Mouse (Mus musculus) gastrocnemius, adult 2 months (tissue): ENCODE data around the gene Ambra1. TPM values are rescaled to one million over a fixed set of nuclear protein-coding genes. Genes with fewer than 3 reads are reported as not detected.
"Not testable (repeated sequence)": the region's sequence is repeated elsewhere in the genome, so short reads cannot be mapped to it uniquely, and the experiment has no call there.

Experiments
- DNase-seq: peaks from one replicate; pipeline ENCODE4 v3.0.0; 2022
- H3K27ac ChIP-seq: fragments of 200-600 bp; 2 replicates; pipeline ENCODE4 v1.8.1; 2022; ENCODE audit warnings: mild to moderate bottlenecking
- H3K4me3 ChIP-seq: fragments of 200-600 bp; 2 replicates; pipeline ENCODE4 v1.8.1; 2022; ENCODE audit warnings: mild to moderate bottlenecking, moderate library complexity
- CTCF ChIP-seq: fragments of 200-600 bp; IDR thresholded peaks from 2 replicates; pipeline ENCODE4 v1.8.1; 2022; ENCODE audit warnings: antibody characterized with exemption, mild to moderate bottlenecking, moderate library complexity
- intact Hi-C: fragments of 180-260 bp; cut with DNase I; formaldehyde crosslinking; loops from one replicate; pipeline ENCODE4 v1.15.1; 2025
- total RNA-seq, 2 experiments: library from RNA; stranded (reverse); gene quantifications; 2 replicates each; pipeline ENCODE4 v1.2.3; 2021

The Ambra1 gene
- total RNA-seq, 2 experiments from 2014 or later: 16.7 to 18.1 TPM

- DNase-seq: peak; percentile 96
- peak within 1 kb of the TSS; percentile 99 for H3K27ac ChIP-seq
- peak within 1 kb of the TSS; percentile 91 for H3K4me3 ChIP-seq
- TF ChIP-seq CTCF: no peak
- intact Hi-C loops: loop anchor here (2.0 kb wide), 1 partner anchor 20 kb away; the partner anchor contains the start of gene Ambra1
Measured at GRCm38 (mm10) chr2:91710272-91711234, 19.4 kb upstream of the Ambra1 start, which contains the start of the genes Atg13 and Harbi1. Atg13 (minus strand) TSS chr2:91710576. Harbi1 (plus strand) TSS chr2:91710852.

GRCm38 (mm10) chr2:91711256-91711925 lies 18.5 kb upstream of the Ambra1 start:
- Histone ChIP-seq H3K27ac (peak overlapping the region; percentile 99), H3K4me3 (peak overlapping the region; percentile 91)
- TF ChIP-seq CTCF: no peak
- intact Hi-C loops: loop anchor here (2.0 kb wide), 1 partner anchor 19 kb away; the partner anchor contains the start of gene Ambra1
- DNase-seq: no peak

- intact Hi-C loops: no loop called here
- no peak for TF ChIP-seq CTCF
- H3K27ac ChIP-seq: no peak overlapping the region
- H3K4me3 ChIP-seq: no peak overlapping the region
- no peak for DNase-seq
Measured at GRCm38 (mm10) chr2:91714921-91715320, 15.0 kb upstream of the Ambra1 start.

- Histone ChIP-seq H3K4me3 (no peak overlapping the region), H3K27ac (no peak overlapping the region)
- DNase-seq: no peak
- no peak for TF ChIP-seq CTCF
- intact Hi-C loops: no loop called here
Measured at GRCm38 (mm10) chr2:91718276-91718675, 11.7 kb upstream of the Ambra1 start.

- DNase-seq: no peak
- Histone ChIP-seq H3K4me3 (no peak overlapping the region), H3K27ac (no peak overlapping the region)
- TF ChIP-seq CTCF: no peak
- intact Hi-C loops: no loop called here
Measured at GRCm38 (mm10) chr2:91723382-91723781, 6.6 kb upstream of the Ambra1 start.

- Histone ChIP-seq H3K4me3 (no peak overlapping the region), H3K27ac (no peak overlapping the region)
- no peak for DNase-seq
- no peak for TF ChIP-seq CTCF
- intact Hi-C loops: no loop called here
Measured at GRCm38 (mm10) chr2:91723951-91724350, 6.0 kb upstream of the Ambra1 start.

GRCm38 (mm10) chr2:91724716-91725115 lies 5.2 kb upstream of the Ambra1 start:
- intact Hi-C loops: no loop called here
- H3K27ac ChIP-seq: no peak overlapping the region
- H3K4me3 ChIP-seq: no peak overlapping the region
- no peak for TF ChIP-seq CTCF
- no peak for DNase-seq

- intact Hi-C loops, DNase-seq, H3K4me3 ChIP-seq, H3K27ac ChIP-seq: not testable (repeated sequence)
Measured at GRCm38 (mm10) chr2:91725476-91725875, 4.5 kb upstream of the Ambra1 start.

- Histone ChIP-seq H3K27ac (no peak overlapping the region), H3K4me3 (no peak overlapping the region)
- no peak for DNase-seq
- intact Hi-C loops: no loop called here
- no peak for TF ChIP-seq CTCF
Measured at GRCm38 (mm10) chr2:91727011-91727410, 2.9 kb upstream of the Ambra1 start.

GRCm38 (mm10) chr2:91729571-91729970 lies 363 bp upstream of the Ambra1 start:
- DNase-seq: no peak
- TF ChIP-seq CTCF: no peak

GRCm38 (mm10) chr2:91735221-91735620 lies 5.3 kb downstream of the Ambra1 start:
- no peak for DNase-seq
- no peak for TF ChIP-seq CTCF
- Histone ChIP-seq H3K27ac (no peak overlapping the region), H3K4me3 (no peak overlapping the region)
- intact Hi-C loops: no loop called here

More at GRCm38 (mm10) chr2:91729571-91729970, 363 bp upstream of the Ambra1 start:
- Histone ChIP-seq H3K4me3 (peak overlapping the region; percentile 96), H3K27ac (peak overlapping the region; percentile 92)
- intact Hi-C loops: no loop called here

GRCm38 (mm10) chr2:91739586-91739985 lies 9.7 kb downstream of the Ambra1 start:
- DNase-seq: no peak
- intact Hi-C loops: no loop called here
- Histone ChIP-seq H3K4me3 (no peak overlapping the region), H3K27ac (no peak overlapping the region)
- TF ChIP-seq CTCF: no peak

- no peak for DNase-seq
- H3K27ac ChIP-seq: peak overlapping the region; percentile 20; the same call in 1 of the 2 replicates
- intact Hi-C loops: no loop called here
- H3K4me3 ChIP-seq: no peak overlapping the region
- TF ChIP-seq CTCF: no peak
Measured at GRCm38 (mm10) chr2:91744686-91745085, 14.8 kb downstream of the Ambra1 start.
